Mouse (Mus musculus) frontal cortex, adult (tissue): Measurements from ENCODE around the gene Tbkbp1.

Experiments used
- ATAC-seq: cut with Nextera tagmentation; 2 replicates; pipeline ENCODE4 v1.9.2; 2017; ENCODE audit warnings: mild to moderate bottlenecking, moderate library complexity, mixed read lengths; ENCODE audit not compliant: low TSS enrichment

Gene Tbkbp1

DNA sequence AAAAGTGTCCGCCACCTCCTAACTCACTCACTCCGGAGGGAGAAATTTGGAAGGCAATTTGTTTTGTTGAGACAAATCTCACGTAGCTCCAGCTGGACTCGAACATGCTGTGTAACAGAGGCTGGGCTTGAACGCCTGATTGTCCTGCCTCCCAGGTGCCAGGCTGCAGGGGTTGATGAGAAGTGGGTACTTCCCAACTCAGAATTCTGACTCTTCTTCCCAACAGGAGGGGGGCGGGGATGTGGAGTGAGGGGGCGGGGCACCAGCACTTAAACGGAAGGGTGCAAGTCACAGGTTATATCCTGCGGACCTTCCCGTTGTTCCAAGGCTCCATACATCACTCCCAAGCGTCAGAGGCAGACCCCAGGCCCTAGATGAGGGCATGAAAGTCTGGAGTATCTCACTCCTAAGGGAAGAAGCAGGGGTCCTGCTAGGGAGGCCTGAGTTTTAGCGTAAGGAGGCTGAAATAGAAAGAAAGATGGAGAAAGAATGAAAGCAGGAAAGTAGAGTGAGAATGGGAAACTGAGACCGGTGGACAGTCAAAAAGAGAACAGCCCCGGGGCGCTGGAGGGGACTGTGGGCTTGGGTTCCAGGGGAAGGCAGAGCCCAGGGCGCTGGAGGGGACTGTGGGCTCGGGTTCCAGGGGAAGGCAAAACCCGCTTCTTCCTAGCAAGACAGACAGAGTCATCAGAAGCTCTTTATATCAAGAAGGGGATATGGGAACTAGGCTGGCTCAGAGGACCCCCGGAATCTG lies 23.6 kb downstream of the Tbkbp1 start:
- no peak for ATAC-seq

DNA sequence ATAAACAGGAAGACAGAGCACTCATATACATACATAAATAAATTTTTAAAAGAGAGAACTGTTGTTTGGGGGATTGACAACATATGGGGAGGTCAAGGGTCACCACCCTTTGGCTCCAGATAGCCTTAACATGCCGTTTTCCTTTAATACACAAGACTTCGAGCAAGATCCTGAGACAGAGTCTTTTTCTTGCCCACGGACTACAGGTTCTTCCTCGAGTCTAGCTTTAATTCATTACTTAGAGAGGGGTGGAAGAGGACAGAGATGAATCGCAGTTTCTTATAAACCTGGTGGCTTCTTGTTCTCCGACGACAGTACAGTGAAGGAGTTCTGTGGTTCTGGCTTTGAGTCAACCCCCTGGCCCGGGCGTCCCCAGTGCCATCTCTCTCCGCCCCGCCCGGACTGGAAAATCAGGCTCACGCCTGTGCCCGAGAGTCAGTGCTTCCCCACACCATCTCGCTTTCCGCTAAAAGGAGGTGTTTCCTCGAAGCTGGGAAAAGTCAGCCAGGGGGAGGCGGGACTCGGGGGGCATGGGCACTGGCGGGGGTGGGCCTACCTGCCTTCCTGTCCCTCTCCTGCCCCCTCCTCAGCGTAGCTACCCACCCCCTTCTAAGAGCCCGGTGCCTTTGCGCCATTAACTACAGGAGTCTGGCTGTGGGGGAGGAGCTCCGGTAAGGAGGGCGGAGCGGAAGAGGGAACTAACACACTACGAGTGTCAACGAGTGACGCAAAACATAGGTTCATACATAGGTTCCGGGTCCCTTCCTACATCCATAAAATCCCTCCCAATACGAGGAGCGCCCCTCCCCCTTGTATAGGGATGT lies 24.4 kb downstream of the Tbkbp1 start:
- ATAC-seq = no peak; the same call in 1 of the 2 replicates

DNA sequence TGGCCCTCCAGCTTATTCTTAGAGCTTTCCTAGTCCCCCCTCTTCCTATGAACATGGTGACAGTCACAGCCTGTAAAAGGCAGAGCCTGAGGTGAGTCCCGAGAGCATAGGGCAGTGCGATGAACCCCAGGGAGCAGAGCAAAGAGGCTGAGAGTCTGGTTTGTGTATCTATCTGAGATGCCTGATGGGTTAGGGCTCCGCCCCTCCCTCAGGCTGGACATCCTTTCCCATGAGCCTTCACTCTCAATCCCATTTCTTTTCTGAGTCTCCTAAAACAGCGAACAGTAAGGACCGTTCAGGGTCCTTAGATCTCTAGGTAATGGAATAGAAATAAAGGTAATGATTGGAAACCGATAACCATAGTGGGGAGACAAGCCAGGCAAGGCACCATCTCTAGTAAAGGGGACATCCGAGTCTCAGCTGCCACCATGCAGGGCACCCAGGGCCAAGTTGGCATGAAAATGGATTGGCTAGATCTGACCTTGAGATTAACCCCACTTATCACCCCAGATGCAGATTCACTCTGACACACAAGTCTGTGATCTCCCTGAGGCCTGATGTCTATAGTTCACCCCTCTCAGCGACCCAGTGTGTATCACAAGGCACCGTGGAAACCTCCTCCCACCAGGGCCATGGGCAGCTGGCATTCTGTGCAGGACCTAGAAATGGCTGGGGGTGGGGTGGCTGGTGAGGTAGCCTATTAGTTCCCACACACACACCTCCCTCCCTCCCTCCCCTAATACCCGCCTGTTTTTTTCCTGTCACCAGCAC lies 26.8 kb downstream of the Tbkbp1 start:
- ATAC-seq = no peak

DNA sequence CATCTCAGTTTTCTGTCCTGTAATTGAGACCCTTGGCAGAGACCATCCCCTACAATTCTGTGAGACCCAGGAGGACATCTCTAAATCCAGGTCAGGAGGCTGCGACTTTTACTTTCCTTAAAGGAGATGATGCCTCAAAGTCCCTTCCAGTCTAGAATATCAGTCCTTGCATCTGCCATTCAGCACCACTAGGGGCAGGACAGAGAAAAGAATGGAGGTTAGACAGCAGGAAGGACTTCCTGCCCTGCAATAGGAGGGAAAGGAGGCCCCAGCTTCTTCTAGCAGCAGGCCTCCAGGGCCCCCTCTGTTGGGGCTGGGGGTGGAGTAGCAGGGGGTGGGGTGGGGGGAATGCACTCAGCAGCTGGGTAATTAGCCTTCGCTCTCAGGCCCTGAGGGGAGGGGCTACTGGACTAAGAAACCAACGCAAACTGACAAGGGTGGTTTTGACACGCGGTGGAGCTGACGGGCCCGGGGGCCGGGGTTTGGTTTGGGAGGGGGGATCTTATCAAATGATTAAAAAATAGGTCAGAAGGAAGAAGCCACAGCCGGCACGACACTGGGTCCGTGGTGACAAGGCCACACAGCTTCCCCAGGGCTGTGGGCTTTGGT lies 27.9 kb downstream of the Tbkbp1 start:
- no peak for ATAC-seq

DNA sequence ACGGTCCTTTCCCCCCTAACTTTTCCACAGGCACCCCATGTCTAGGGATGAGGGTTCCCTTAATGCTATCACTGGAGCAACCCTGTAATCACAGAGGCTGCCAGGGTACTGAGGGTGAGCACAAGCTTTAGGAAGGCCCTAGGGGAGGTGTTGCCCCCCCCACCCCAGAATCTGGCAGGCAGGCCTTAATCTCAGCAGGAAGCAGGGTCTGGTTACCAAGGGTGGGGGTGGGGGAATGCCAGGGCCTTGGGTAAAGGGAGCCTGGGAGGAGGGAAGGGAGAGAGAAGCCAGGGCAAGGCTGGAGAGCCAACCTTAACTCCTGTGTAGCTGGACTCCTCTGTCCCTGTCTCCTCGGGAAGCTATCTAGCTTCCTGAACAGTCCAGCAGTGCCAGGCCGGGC lies 30.7 kb downstream of the Tbkbp1 start:
- no peak for ATAC-seq

DNA sequence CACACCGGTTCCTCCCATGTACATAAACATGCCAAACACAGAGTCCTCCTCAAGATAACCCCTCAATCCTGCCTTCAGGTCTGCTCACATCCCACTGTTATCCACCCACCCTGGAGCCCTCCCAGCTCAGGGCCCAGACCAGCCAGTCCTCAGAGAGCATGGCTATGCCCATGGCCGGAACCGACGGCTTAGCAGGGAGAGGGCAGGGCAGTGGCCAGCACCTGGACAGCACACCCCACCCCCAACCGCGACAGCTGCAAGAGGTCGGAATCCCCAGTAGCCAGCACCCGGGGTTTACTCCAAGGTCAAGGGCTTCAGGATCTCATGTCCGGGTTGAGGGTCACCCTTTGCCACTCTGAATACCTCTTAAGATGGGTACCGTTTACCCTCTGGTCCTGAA lies 31.1 kb downstream of the Tbkbp1 start:
- no peak for ATAC-seq

DNA sequence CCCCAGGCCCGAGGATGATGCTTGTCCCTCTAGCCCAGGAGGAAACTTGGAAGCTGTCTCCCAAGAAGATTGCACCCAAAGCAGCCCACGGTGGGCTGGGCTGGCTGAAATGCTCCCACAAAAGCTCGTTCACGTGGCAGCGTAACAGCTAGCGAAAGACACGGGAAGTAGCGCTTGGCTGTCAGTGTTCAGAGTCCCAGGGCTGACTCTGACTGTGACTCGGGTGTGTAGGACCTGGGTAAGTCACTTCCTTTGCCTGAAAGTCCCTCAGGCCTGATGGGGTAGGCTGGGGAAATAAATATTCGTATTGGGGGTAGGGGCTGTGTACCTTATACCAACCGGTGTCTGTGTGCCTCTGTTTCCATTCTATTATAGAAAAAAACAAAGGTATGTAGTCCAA lies 35.5 kb downstream of the Tbkbp1 start:
- no peak for ATAC-seq

DNA sequence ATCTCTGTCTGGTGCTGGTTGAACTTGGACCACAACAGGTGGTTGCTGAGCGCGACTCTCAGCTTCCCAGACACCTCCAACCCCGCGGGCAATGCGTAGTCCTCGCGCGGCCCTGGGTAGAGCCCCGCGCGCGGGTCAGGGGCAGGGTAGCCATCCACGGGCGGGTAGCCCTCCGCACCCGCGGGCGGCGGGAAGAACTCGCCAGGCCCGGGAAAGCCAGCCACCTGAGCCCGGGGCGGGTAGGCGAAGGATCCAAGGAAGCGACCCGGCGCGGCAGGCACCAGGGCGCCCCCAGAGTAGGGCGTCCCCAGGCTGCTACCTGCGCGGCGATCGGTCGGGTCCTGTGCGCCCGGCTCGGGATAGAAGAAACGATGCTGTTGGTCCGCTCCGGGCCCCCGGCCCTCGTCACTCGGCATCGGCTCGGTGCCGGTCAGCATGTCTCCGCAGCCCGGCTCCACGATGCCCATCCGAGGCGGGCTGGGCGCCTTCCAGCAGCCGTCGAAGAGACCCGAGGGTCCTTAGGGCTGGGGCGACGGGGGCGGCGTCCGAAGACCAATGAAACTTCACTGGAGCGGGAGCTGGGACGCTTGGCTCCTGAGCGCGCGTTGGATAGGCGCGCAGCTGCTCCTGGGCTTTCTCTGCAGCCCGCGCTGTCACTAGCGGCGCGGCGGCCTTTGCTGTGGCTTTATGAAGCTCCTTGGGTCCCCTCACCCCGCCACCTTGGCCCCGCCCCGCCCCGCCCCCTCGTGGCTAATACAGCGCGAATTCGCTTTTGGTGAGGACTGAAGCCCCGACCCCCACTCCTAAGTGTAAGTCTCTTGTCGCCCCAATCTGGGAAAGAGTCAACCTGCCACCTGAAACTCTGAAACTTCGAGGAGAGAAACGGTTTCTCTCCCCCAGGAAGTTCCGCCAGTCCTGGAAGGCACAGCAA lies 36.4 kb downstream of the Tbkbp1 start, which contains the start of gene Tbx21:
Gene Tbx21 (minus strand): TSS at position 661 of the 931 bp plus-strand sequence.
- no peak for ATAC-seq

DNA sequence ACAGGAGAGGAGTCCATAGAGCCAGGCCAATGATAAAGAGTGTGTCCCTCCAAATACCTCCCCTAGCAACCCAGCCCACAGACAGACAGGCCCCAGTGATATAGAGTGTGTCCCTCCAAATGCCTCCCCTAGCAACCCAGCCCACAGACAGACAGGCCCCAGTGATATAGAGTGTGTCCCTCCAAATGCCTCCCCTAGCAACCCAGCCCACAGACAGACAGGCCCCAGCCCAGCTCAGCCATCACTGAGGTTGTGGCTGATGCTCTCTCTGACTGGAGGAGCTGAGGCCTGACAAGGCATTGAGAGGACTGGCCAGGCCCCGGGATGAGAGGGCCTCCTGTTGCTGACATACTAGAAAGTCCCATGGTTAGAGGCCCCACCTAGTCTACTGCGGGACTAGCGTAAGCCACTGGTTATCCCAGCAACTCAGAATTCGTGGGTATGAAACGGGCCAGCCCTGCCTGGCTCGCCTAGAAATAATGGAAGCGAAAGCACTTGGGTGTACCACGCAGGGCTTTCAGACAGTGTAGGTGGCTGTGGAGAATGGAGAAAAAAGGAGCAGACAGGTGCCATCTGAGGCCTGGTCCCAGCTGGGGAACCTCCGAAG lies 38.7 kb downstream of the Tbkbp1 start:
- no peak for ATAC-seq

DNA sequence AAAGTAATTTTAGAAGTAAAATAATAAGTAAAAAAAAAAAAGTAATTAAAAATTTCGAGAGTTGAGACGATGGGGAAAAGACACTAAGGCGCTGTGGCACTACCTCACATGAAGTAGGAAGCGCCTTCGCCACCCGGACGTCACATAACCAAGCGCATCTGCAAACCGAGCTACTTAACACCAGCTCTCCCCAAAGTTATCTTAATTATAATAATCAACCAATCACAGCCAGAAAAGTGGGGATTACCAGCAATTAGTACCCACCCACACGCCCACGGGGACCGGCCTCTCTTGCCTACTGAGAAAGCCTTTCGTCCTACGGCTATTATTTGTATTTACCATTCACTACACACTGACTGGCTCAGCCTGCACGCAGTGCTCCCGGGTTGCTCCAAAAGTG lies 42.3 kb downstream of the Tbkbp1 start:
- no peak for ATAC-seq

DNA sequence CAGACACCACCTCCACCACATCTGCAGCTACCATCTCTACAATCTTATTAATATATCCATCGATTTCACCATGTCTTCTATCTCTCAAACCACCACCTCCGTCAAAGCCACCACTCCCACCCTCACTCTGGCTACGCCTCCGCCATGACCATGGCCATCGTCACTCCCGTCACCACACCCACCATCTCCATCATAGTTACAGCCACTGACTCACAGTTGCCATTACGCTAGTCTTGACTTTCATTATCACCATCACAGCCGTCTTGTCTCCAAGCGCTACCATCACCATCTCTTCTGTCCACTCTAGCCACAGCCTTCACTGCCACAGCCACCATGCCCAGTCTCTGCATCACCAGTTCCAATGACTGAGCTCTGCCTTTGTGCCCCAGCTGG lies 47.2 kb downstream of the Tbkbp1 start:
- no peak for ATAC-seq

DNA sequence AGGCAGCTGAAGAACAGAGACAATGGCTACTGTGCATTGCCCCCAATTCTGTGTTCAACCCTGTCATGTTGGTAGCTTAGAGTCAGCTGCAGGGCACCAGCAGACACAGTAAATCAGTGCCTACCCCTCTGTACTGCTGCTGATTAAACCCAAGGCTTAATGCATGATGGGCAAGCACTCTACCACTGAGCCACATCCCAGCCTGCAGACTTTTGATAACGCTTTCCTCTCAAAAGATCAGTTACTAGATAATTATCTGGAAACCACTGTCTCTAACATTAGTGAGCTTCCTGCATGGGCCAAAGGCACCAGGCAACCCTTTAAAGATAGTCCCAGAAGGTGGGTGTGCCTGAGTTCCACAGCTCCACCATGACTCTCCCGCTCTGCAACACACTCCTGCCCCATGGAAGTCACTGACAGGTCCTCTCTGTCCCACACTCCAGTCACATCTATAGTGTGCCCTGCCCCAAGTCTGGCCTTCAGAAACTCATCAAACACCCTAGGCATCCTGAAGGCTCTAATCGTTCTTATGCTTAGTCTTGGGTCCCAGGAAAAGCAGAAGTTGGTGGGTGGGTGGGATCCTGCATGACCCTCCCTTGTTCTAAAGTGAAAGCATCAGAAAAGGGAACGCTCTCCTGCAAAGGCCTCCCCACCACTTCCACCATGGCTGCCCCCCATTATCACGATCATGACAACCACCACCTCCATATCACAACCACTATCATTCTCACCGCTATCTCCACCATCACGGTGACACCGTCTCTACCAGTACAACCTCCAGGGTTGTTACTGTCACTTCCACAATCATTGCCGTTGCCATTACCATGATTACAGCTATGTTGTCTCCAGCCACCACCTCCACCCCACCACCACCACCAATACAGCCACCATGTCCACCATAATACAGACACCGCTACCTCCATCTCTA lies 47.9 kb downstream of the Tbkbp1 start:
- no peak for ATAC-seq

DNA sequence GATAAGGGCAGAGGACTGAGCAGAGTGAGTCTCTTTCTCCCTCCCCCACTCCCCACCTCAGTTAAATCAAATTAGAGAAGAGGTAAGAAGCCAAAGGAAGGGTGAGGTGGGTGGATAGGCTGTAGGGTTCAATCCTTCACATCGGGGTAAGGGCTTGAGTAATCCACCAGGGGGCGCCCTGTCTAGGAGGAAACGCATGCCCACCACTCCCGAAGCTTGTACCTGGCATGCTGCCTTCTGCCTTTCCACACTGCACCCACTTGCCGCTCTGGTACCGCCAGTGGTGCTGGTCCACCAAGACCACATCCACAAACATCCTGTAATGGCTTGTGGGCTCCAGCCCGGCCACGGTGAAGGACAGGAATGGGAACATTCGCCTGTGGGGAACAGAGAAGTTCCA lies 49.6 kb downstream of the Tbkbp1 start:
- no peak for ATAC-seq

DNA sequence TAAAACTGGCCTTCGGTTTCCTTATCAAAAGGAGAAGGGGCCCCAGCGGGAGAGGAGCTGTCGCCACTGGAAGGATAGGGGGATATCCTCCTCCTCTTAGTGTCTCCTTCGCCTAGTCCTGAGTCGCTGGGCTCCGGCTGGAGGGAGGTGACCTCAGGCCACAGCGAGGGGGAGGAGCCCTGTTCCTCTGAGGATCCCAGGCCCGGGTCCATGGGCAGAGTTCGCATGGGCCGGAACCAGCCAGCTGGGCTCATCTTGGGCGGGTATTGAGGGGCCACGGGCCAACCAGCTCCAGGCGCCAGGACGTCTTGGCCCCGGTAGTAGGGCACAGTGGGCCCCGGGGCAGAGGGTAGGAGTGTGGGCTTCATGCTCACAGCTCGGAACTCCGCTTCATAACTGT lies 52.5 kb downstream of the Tbkbp1 start:
- ATAC-seq = no peak

DNA sequence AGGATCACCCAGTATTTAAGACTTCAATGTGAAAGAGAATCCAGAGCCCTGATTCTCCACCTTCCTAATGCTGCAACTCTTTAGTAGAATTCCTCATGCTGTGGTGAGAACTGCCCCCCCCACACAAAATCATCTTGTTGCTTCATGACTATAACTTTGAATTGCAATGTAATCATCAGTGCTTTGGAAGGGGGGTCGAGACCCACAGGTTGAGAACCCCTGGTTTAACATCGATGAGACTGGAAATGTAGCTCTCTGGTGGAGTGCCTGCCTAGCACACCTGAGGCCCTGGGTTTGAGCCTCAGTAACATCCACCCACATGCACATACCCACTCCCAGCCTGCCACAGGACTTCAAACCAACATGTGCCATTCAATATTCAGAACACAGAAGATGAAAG lies 56.7 kb downstream of the Tbkbp1 start:
- ATAC-seq = no peak

DNA sequence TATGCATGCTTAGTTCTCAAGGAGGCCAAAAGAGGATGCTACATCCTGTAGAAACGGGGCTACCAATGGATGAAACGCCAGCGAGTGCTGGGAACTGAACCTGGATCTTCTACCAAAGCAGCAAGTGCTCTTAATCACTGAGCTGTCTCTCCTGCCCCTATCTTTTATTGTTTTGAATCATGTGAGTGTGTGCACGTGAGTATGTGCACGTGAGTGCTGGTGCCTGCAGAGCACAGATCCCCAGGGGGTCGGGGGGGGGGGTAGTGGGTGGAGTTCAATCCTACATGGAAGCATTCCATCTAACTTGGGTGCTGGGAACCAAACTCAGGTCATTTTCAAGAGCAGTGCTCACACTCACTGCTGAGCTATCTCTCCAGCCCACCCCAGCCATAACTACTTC lies 64.9 kb downstream of the Tbkbp1 start:
- no peak for ATAC-seq
